In the genomic region with DNA sequence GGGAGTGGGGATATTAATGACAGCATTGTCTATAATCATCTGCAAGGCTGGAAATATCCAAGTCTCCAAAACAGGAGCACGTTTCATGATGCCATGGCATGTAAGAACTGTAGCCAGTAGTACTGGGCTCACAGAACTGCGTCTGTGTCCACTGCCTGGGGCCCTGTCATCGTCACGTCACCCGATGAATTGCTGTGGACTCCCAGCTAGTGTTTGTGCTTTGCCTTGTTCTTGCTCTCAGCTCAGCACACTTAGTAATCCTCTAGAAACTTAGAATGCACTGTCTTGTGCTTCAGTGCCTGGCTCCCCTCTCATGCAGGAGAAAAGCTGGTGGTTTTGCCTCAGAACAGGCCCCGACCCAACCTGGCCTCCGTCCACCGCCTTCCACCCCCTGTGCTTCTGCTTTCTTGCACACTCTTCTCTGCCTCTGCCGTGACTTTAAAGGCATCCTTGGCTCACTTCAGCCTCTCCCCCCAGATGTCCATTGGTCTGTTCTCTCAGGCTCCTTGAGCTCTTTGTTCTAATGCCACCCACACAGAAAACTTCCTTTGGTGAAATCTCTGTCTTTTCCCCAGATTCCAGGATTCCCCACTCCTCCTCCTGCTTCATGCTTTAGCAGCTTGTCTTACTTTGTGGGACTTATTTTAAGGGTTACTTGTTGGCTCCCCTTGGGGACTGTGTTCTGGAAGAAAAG, we compare ENCODE assay signal across 9 mouse cellular contexts. TPM values are rescaled to one million over a fixed set of nuclear protein-coding genes. Genes with fewer than 3 reads are reported as not detected.
A peak's percentile ranks its signal among the peaks of the same experiment; 100 is the strongest.
DNase-seq lines count a peak whose midpoint lies in the region; ATAC-seq lines count a peak whose summit lies in the region.
"Had no signal": no experiment of that assay in that cellular context is flagged by ENCODE, and none has a peak within 500 bp of the region (broad histone marks: within the 10 kb centered on the region; RNA-seq: fewer than 3 reads in every experiment).

No protein-coding gene starts in this region.

- DNase-seq in layer of hippocampus, postnatal 10 days (ENCODE audit: low spot score in 2 of 2), result peak; percentile 35 to 41
- DNase-seq in layer of hippocampus, postnatal 14 days (ENCODE audit: low spot score in 2 of 2), result no peak
- peak; percentile 26 for DNase-seq in heart, postnatal 4 days
- peak; percentile 54 for DNase-seq in neural tube, embryonic 10.5 days (ENCODE audit: extremely low spot score, low spot score)
- no peak for DNase-seq in cerebellum, postnatal 25 days
- no peak for DNase-seq in T-cell, adult 2 months (ENCODE audit: low spot score)
- no peak for DNase-seq in retina, postnatal 1 day

- H3K27ac ChIP-seq in embryonic facial prominence, embryonic 12.5 days, result peak overlapping the region; percentile 96

- H3K9me3 ChIP-seq in embryonic facial prominence, embryonic 12.5 days, result no peaks in the 10 kb centered on the region
- H3K9me3 ChIP-seq: liver, embryonic 15.5 days had no signal

- H3K36me3 ChIP-seq in embryonic facial prominence, embryonic 12.5 days, result no peaks in the 10 kb centered on the region
- H3K36me3 ChIP-seq: liver, embryonic 15.5 days had no signal

- WGBS in embryonic facial prominence, embryonic 12.5 days, result 20% methylated on average over 9 of the region's 9 CpGs

- no peak overlapping the region; the same call in 1 of the 2 replicates for H3K9ac ChIP-seq in embryonic facial prominence, embryonic 12.5 days
- H3K9ac ChIP-seq: liver, embryonic 15.5 days had no signal

- no peak overlapping the region for H3K4me3 ChIP-seq in embryonic facial prominence, embryonic 12.5 days
- H3K4me3 ChIP-seq: liver, embryonic 15.5 days had no signal

- no peak for ATAC-seq in embryonic facial prominence, embryonic 12.5 days (ENCODE audit: insufficient number of reproducible peaks, insufficient read depth, low FRiP score, low TSS enrichment)

- H3K4me2 ChIP-seq in embryonic facial prominence, embryonic 12.5 days (replicated peaks), result no peak overlapping the region

- peaks cover 55% of the 10 kb centered on the region for H3K4me1 ChIP-seq in embryonic facial prominence, embryonic 12.5 days

- no peaks in the 10 kb centered on the region for H3K27me3 ChIP-seq in embryonic facial prominence, embryonic 12.5 days
- H3K27me3 ChIP-seq: liver, embryonic 15.5 days had no signal

RNA-seq across cellular contexts. Expression of a gene that starts 39.7 kb away (rescaled TPM):
- 10 to 100 TPM; 60.9 to 66.3 TPM for total RNA-seq in layer of hippocampus, postnatal 10 days (2021)
- total RNA-seq in layer of hippocampus, postnatal 14 days (2021), result 10 to 100 TPM; 66.7 to 68.1 TPM
- polyA plus RNA-seq in embryonic facial prominence, embryonic 12.5 days (2016; fragmentation: Nextera tagmentation; extraction: Ambion mirVana), result 128 and 129 TPM in 2 replicates
- total RNA-seq in heart, postnatal 4 days (2021), result 10 to 100 TPM; 62.4 to 63.3 TPM

RNA-seq across cellular contexts. Expression of a gene that starts 52.2 kb away (rescaled TPM):
- 100 to 1,000 TPM; 221 to 232 TPM for total RNA-seq in layer of hippocampus, postnatal 10 days (2021)
- total RNA-seq in layer of hippocampus, postnatal 14 days (2021), result 100 to 1,000 TPM; 214 to 250 TPM
- 32.4 and 34.9 TPM in 2 replicates for polyA plus RNA-seq in embryonic facial prominence, embryonic 12.5 days (2016; fragmentation: Nextera tagmentation; extraction: Ambion mirVana)
- 100 to 1,000 TPM; 632 to 678 TPM for total RNA-seq in heart, postnatal 4 days (2021)

Comparison
In these comparisons a context has a peak if more than half of its experiments do, and no peak if none do; other contexts are left out.
1. DNase-seq: peak in layer of hippocampus, postnatal 10 days (2 of 2), heart, postnatal 4 days (single experiment) and neural tube, embryonic 10.5 days (single experiment); none in layer of hippocampus, postnatal 14 days (0 of 2), cerebellum, postnatal 25 days (0 of 2), T-cell, adult 2 months (single experiment) and retina, postnatal 1 day (single experiment).